Mouse (Mus musculus): Measurements from ENCODE around the gene Csf3r.
"Not testable (repeated sequence)": the region's sequence is repeated elsewhere in the genome, so short reads cannot be mapped to it uniquely, and the experiment has no call there.

Gene Csf3r

GRCm38 (mm10) chr4:126024303-126024900, at the start of gene Csf3r:
Gene Csf3r (plus strand): TSS chr4:126024550.
- DNase-seq (ENCODE audit: low spot score), result no peak

GRCm38 (mm10) chr4:125977768-125978167, 46.6 kb upstream of the Csf3r start:
- DNase-seq (ENCODE audit: low spot score), result peak; percentile 35

GRCm38 (mm10) chr4:125983279-125983678, 41.1 kb upstream of the Csf3r start:
- no peak for DNase-seq (ENCODE audit: low spot score)

GRCm38 (mm10) chr4:125985703-125986102, 38.6 kb upstream of the Csf3r start:
- DNase-seq (ENCODE audit: low spot score), result not testable (repeated sequence)

GRCm38 (mm10) chr4:125987071-125987470, 37.3 kb upstream of the Csf3r start:
- no peak for DNase-seq (ENCODE audit: low spot score)

GRCm38 (mm10) chr4:125989061-125989460, 35.3 kb upstream of the Csf3r start:
- no peak for DNase-seq (ENCODE audit: low spot score)

GRCm38 (mm10) chr4:125990143-125990542, 34.2 kb upstream of the Csf3r start:
- peak; percentile 54 for DNase-seq (ENCODE audit: low spot score)

GRCm38 (mm10) chr4:125992206-125992605, 32.1 kb upstream of the Csf3r start:
- DNase-seq (ENCODE audit: low spot score), result no peak

- no peak for DNase-seq (ENCODE audit: low spot score)
Observed at GRCm38 (mm10) chr4:125992906-125993305, 31.4 kb upstream of the Csf3r start.

GRCm38 (mm10) chr4:125996576-125996975, 27.8 kb upstream of the Csf3r start:
- no peak for DNase-seq (ENCODE audit: low spot score)

- DNase-seq (ENCODE audit: low spot score), result no peak
Observed at GRCm38 (mm10) chr4:125997826-125998225, 26.5 kb upstream of the Csf3r start.

GRCm38 (mm10) chr4:126001311-126002199, 22.8 kb upstream of the Csf3r start:
- DNase-seq (ENCODE audit: low spot score), result no peak

GRCm38 (mm10) chr4:126017676-126018332, 6.5 kb upstream of the Csf3r start:
- DNase-seq (ENCODE audit: low spot score), result no peak

GRCm38 (mm10) chr4:126018966-126019538, 5.3 kb upstream of the Csf3r start:
- no peak for DNase-seq (ENCODE audit: low spot score)

GRCm38 (mm10) chr4:126025801-126026200, 1.5 kb downstream of the Csf3r start:
- DNase-seq (ENCODE audit: low spot score), result no peak

- no peak for DNase-seq (ENCODE audit: low spot score)
Observed at GRCm38 (mm10) chr4:126027980-126028379, 3.6 kb downstream of the Csf3r start.

GRCm38 (mm10) chr4:126029042-126029441, 4.7 kb downstream of the Csf3r start:
- no peak for DNase-seq (ENCODE audit: low spot score)

GRCm38 (mm10) chr4:126030705-126031104, 6.4 kb downstream of the Csf3r start:
- DNase-seq (ENCODE audit: low spot score), result no peak

- DNase-seq (ENCODE audit: low spot score), result no peak
Observed at GRCm38 (mm10) chr4:126035413-126035812, 11.1 kb downstream of the Csf3r start.

- DNase-seq (ENCODE audit: low spot score), result peak; percentile 89
Observed at GRCm38 (mm10) chr4:126046851-126047585, 22.7 kb downstream of the Csf3r start, which contains the start of gene Mrps15. Gene Mrps15 (plus strand): TSS chr4:126046925.

- DNase-seq (ENCODE audit: low spot score), result no peak
Observed at GRCm38 (mm10) chr4:126051617-126052016, 27.3 kb downstream of the Csf3r start.

All from testis, postnatal 14 days (tissue).